Mouse (Mus musculus): Measurements from ENCODE around the gene Abhd2. TPM values are rescaled to one million over a fixed set of nuclear protein-coding genes. Genes with fewer than 3 reads are reported as not detected.
A peak's percentile ranks its signal among the peaks of the same experiment; 100 is the strongest.

Abhd2 gene
- polyA plus RNA-seq, 1 experiment from 2014 or later, result 20.3 TPM

- no peaks in the 10 kb centered on the region for H3K9me3 ChIP-seq (ENCODE audit: control insufficient read depth, low read length)
- H3K36me3 ChIP-seq (ENCODE audit: control insufficient read depth, insufficient read depth, low read length), result no peaks in the 10 kb centered on the region
- peaks cover 42% of the 10 kb centered on the region for H3K4me1 ChIP-seq (ENCODE audit: control insufficient read depth, insufficient read depth, low read length)
- H3K27me3 ChIP-seq (ENCODE audit: control insufficient read depth, insufficient read depth, low read length), result no peaks in the 10 kb centered on the region
- 50% methylated on average over 19 of the region's 19 CpGs for WGBS
- H3K4me3 ChIP-seq (ENCODE audit: low read depth, low read length), result no peak overlapping the region
- 0 out of 2 replicates have a peak overlapping the region, but pooled peaks have one; percentile 11 for H3K27ac ChIP-seq (ENCODE audit: low read depth, low read length)
- H3K4me2 ChIP-seq (ENCODE audit: low read depth, low read length), result no peak overlapping the region
- ATAC-seq (ENCODE audit: low read depth), result no peak
- no peak overlapping the region for H3K9ac ChIP-seq (replicated peaks; ENCODE audit: low read depth, low read length)
These were observed 36.5 kb downstream of the Abhd2 start for GRCm38 (mm10) chr7:79309247-79310190.

GRCm38 (mm10) chr7:79310191-79310555 lies 37.2 kb downstream of the Abhd2 start:
- no peak overlapping the region for H3K27ac ChIP-seq (ENCODE audit: low read depth, low read length)
- H3K27me3 ChIP-seq (ENCODE audit: control insufficient read depth, insufficient read depth, low read length), result no peaks in the 10 kb centered on the region
- 52% methylated on average over 1 of the region's 1 CpGs for WGBS
- no peak for ATAC-seq (ENCODE audit: low read depth)
- no peaks in the 10 kb centered on the region for H3K36me3 ChIP-seq (ENCODE audit: control insufficient read depth, insufficient read depth, low read length)
- no peak overlapping the region for H3K4me2 ChIP-seq (ENCODE audit: low read depth, low read length)
- H3K9me3 ChIP-seq (ENCODE audit: control insufficient read depth, low read length), result no peaks in the 10 kb centered on the region
- peaks cover 48% of the 10 kb centered on the region for H3K4me1 ChIP-seq (ENCODE audit: control insufficient read depth, insufficient read depth, low read length)
- no peak overlapping the region for H3K4me3 ChIP-seq (ENCODE audit: low read depth, low read length)
- H3K9ac ChIP-seq (replicated peaks; ENCODE audit: low read depth, low read length), result no peak overlapping the region

- Histone ChIP-seq H3K4me3 (ENCODE audit: low read depth, low read length) (no peak overlapping the region), H3K4me2 (ENCODE audit: low read depth, low read length) (no peak overlapping the region), H3K9me3 (ENCODE audit: control insufficient read depth, low read length) (no peaks in the 10 kb centered on the region), H3K27ac (ENCODE audit: low read depth, low read length) (no peak overlapping the region), H3K4me1 (ENCODE audit: control insufficient read depth, insufficient read depth, low read length) (peaks cover 53% of the 10 kb centered on the region), H3K9ac (replicated peaks; ENCODE audit: low read depth, low read length) (no peak overlapping the region), H3K27me3 (ENCODE audit: control insufficient read depth, insufficient read depth, low read length) (no peaks in the 10 kb centered on the region), H3K36me3 (ENCODE audit: control insufficient read depth, insufficient read depth, low read length) (no peaks in the 10 kb centered on the region)
- 93% methylated on average over 5 of the region's 5 CpGs for WGBS
- no peak for ATAC-seq (ENCODE audit: low read depth)
These were observed 38.5 kb downstream of the Abhd2 start for GRCm38 (mm10) chr7:79311420-79311988.

- Histone ChIP-seq H3K9ac (replicated peaks; ENCODE audit: low read depth, low read length) (no peak overlapping the region), H3K27me3 (ENCODE audit: control insufficient read depth, insufficient read depth, low read length) (no peaks in the 10 kb centered on the region), H3K4me2 (ENCODE audit: low read depth, low read length) (no peak overlapping the region), H3K4me1 (ENCODE audit: control insufficient read depth, insufficient read depth, low read length) (peaks cover 53% of the 10 kb centered on the region), H3K4me3 (ENCODE audit: low read depth, low read length) (no peak overlapping the region), H3K9me3 (ENCODE audit: control insufficient read depth, low read length) (no peaks in the 10 kb centered on the region), H3K36me3 (ENCODE audit: control insufficient read depth, insufficient read depth, low read length) (no peaks in the 10 kb centered on the region), H3K27ac (ENCODE audit: low read depth, low read length) (peak overlapping the region; percentile 34)
- ATAC-seq (ENCODE audit: low read depth), result no peak
- WGBS, result 57% methylated on average over 7 of the region's 8 CpGs
These were observed 39.2 kb downstream of the Abhd2 start for GRCm38 (mm10) chr7:79312246-79312645.

GRCm38 (mm10) chr7:79313519-79314059 lies 40.6 kb downstream of the Abhd2 start:
- 32% methylated on average over 12 of the region's 12 CpGs for WGBS
- Histone ChIP-seq H3K27ac (ENCODE audit: low read depth, low read length) (peak overlapping the region; percentile 34), H3K36me3 (ENCODE audit: control insufficient read depth, insufficient read depth, low read length) (no peaks in the 10 kb centered on the region), H3K27me3 (ENCODE audit: control insufficient read depth, insufficient read depth, low read length) (no peaks in the 10 kb centered on the region), H3K9ac (replicated peaks; ENCODE audit: low read depth, low read length) (no peak overlapping the region), H3K4me2 (ENCODE audit: low read depth, low read length) (no peak overlapping the region), H3K4me1 (ENCODE audit: control insufficient read depth, insufficient read depth, low read length) (peaks cover 64% of the 10 kb centered on the region), H3K9me3 (ENCODE audit: control insufficient read depth, low read length) (no peaks in the 10 kb centered on the region), H3K4me3 (ENCODE audit: low read depth, low read length) (no peak overlapping the region)
- ATAC-seq (ENCODE audit: low read depth), result peak; percentile 25; the same call in 1 of the 2 replicates

- H3K4me2 ChIP-seq (ENCODE audit: low read depth, low read length), result no peak overlapping the region
- no peak for ATAC-seq (ENCODE audit: low read depth)
- H3K36me3 ChIP-seq (ENCODE audit: control insufficient read depth, insufficient read depth, low read length), result no peaks in the 10 kb centered on the region
- H3K27ac ChIP-seq (ENCODE audit: low read depth, low read length), result no peak overlapping the region
- H3K4me3 ChIP-seq (ENCODE audit: low read depth, low read length), result no peak overlapping the region
- 73% methylated on average over 5 of the region's 5 CpGs for WGBS
- no peaks in the 10 kb centered on the region for H3K27me3 ChIP-seq (ENCODE audit: control insufficient read depth, insufficient read depth, low read length)
- H3K4me1 ChIP-seq (ENCODE audit: control insufficient read depth, insufficient read depth, low read length), result peaks cover 56% of the 10 kb centered on the region
- H3K9ac ChIP-seq (replicated peaks; ENCODE audit: low read depth, low read length), result no peak overlapping the region
- H3K9me3 ChIP-seq (ENCODE audit: control insufficient read depth, low read length), result no peaks in the 10 kb centered on the region
These were observed 41.5 kb downstream of the Abhd2 start for GRCm38 (mm10) chr7:79314517-79314916.

GRCm38 (mm10) chr7:79315149-79315548 lies 42.1 kb downstream of the Abhd2 start:
- Histone ChIP-seq H3K36me3 (ENCODE audit: control insufficient read depth, insufficient read depth, low read length) (no peaks in the 10 kb centered on the region), H3K9me3 (ENCODE audit: control insufficient read depth, low read length) (no peaks in the 10 kb centered on the region), H3K4me1 (ENCODE audit: control insufficient read depth, insufficient read depth, low read length) (peaks cover 51% of the 10 kb centered on the region), H3K4me3 (ENCODE audit: low read depth, low read length) (no peak overlapping the region), H3K4me2 (ENCODE audit: low read depth, low read length) (no peak overlapping the region), H3K27me3 (ENCODE audit: control insufficient read depth, insufficient read depth, low read length) (no peaks in the 10 kb centered on the region), H3K9ac (replicated peaks; ENCODE audit: low read depth, low read length) (no peak overlapping the region), H3K27ac (ENCODE audit: low read depth, low read length) (peak overlapping the region; percentile 39; the same call in 1 of the 2 replicates)
- ATAC-seq (ENCODE audit: low read depth), result no peak
- WGBS, result 54% methylated on average over 8 of the region's 8 CpGs

GRCm38 (mm10) chr7:79316069-79316695 lies 43.2 kb downstream of the Abhd2 start:
- no peak for ATAC-seq (ENCODE audit: low read depth)
- 18% methylated on average over 10 of the region's 10 CpGs for WGBS
- Histone ChIP-seq H3K9me3 (ENCODE audit: control insufficient read depth, low read length) (no peaks in the 10 kb centered on the region), H3K4me1 (ENCODE audit: control insufficient read depth, insufficient read depth, low read length) (peaks cover 45% of the 10 kb centered on the region), H3K9ac (replicated peaks; ENCODE audit: low read depth, low read length) (no peak overlapping the region), H3K27me3 (ENCODE audit: control insufficient read depth, insufficient read depth, low read length) (no peaks in the 10 kb centered on the region), H3K4me3 (ENCODE audit: low read depth, low read length) (no peak overlapping the region), H3K27ac (ENCODE audit: low read depth, low read length) (0 out of 2 replicates have a peak overlapping the region, but pooled peaks have one; percentile 39), H3K4me2 (ENCODE audit: low read depth, low read length) (no peak overlapping the region), H3K36me3 (ENCODE audit: control insufficient read depth, insufficient read depth, low read length) (no peaks in the 10 kb centered on the region)
